Mouse (Mus musculus) cortical plate, adult 2 months (tissue): ENCODE measurements around the gene Aqp1.

Experiments used
- CTCF ChIP-seq: fragments of 200-500 bp; IDR thresholded peaks from 2 replicates; pipeline ENCODE4 v1.5.1; 2011; ENCODE audit warnings: mild to moderate bottlenecking, control low read depth, low read length; ENCODE audit not compliant: insufficient read depth; ENCODE audit errors: extremely low read depth
- POLR2A ChIP-seq: fragments of 200-500 bp; IDR thresholded peaks from 2 replicates; pipeline ENCODE4 v1.6.1; 2011; ENCODE audit warnings: mild to moderate bottlenecking, low read length, control low read depth; ENCODE audit not compliant: insufficient read depth; ENCODE audit errors: extremely low read depth

DNA sequence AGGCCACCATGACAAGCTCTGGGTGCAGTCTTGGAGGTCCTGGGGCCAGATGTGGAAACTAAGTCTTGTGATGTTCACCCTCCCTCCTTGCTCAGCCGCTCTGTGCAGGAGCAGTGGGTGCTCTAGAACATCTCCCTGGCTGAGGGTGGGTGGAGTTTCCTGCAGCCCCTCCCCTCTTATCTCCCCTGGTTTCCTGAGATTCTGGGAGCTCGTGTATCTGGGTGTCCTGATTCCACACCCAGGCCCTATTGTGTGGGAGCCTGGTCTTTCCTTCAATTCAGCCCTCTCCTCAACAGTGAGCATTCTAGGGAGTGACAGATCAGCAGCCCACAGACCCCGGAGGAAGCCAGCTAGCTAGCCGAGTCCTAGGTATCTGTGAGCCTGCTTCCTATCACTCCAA is 9.9 kb upstream of the Aqp1 start:
- TF ChIP-seq CTCF (no peak), POLR2A (no peak)
